Mouse (Mus musculus) spleen, postnatal 36 days (tissue): ENCODE data around the gene Scgb2b11.
"Not testable (repeated sequence)": the region's sequence is repeated elsewhere in the genome, so short reads cannot be mapped to it uniquely, and the experiment has no call there.

Experiments used
- DNase-seq, 2 experiments: peaks; one replicate each; pipeline ENCODE4 v3.0.0; 2022; ENCODE audit warnings: low spot score in 2 of 2, mixed read lengths in 1 of 2

Gene Scgb2b11

DNA sequence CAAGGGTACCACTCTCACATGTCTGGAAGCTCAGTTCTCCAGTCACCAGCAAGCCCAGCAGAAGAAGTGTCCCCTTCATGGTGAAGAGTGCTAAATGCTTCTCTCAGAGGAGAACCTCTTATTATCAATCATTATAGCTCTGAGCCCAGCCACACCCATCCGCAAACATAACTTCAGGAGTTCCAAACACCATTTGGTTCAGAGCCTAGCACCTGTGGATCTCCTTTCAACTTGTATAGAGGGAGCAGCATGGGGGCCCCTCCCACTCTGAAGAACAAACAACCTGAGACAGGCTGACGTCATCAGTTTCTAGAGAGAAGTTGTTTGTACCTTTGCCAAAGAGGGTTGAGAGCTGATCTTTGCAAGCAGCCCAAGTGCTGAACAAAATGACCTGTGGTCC, at the start of gene Scgb2b11:
Gene Scgb2b11 (minus strand): TSS at position 101 of the 400 bp plus-strand sequence.
- DNase-seq: not testable (repeated sequence)

DNA sequence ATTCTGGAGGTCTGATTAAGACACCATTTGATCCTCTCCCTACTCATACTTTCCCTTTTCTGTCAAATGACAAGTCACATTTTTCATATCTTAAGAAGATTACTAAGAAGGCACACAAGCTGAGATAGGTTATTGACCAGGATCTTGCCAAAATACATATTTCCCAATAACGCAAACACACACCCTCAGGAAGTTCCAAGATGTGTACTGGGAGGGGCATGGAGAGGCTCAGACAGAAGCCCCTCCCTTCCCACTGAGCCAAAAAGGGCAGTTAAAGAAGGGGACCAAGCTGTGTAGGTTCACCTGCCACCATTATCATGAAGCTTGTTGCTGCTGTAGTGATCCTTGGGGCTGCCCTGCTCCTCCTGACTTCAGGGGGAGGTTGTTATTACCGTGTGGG, 11.6 kb upstream of the Scgb2b11 start, which contains the start of gene Scgb1b11:
Gene Scgb1b11 (plus strand): TSS at position 301 of the 400 bp plus-strand sequence.
- not testable (repeated sequence) for DNase-seq
